ENCODE assay signal across 20 mouse cellular contexts in the genomic region with DNA sequence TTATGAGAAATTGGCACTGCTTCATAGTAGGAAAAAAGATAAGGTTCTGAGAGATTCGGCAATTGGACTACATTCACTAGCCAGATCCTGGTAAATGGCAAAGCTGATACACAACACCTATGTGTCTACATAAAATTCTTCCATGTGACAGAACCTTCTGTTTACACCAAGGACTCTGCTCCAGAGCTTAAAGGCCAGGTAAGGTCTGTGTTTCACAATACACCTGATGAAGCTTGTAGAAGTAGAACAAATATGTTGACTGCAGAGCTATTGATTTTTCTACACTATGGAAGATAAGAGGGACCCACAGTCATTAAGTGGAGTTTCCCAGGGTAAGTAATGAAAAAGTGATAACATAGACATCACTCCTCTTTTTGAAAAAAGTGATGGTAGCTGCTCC.
"Had no signal": no experiment of that assay in that cellular context is flagged by ENCODE, and none has a peak within 500 bp of the region (broad histone marks: within the 10 kb centered on the region; RNA-seq: fewer than 3 reads in every experiment).

No protein-coding gene starts in this region.

- H3K4me1 ChIP-seq: limb, embryonic 10.5 days; limb, embryonic 13.5 days; lung, embryonic 15.5 days; midbrain, embryonic 12.5 days; midbrain, embryonic 15.5 days; neural tube, embryonic 12.5 days; neural tube, embryonic 15.5 days; stomach, embryonic 15.5 days had no signal

- H3K4me3 ChIP-seq: limb, embryonic 10.5 days; limb, embryonic 13.5 days; lung, embryonic 15.5 days; midbrain, embryonic 12.5 days; midbrain, embryonic 15.5 days; neural tube, embryonic 12.5 days; neural tube, embryonic 15.5 days; stomach, embryonic 15.5 days had no signal

- H3K36me3 ChIP-seq: limb, embryonic 10.5 days; limb, embryonic 13.5 days; lung, embryonic 15.5 days; midbrain, embryonic 12.5 days; midbrain, embryonic 15.5 days; neural tube, embryonic 12.5 days; neural tube, embryonic 15.5 days; stomach, embryonic 15.5 days had no signal

- H3K4me2 ChIP-seq: limb, embryonic 13.5 days; lung, embryonic 15.5 days; midbrain, embryonic 12.5 days; midbrain, embryonic 15.5 days; neural tube, embryonic 12.5 days; neural tube, embryonic 15.5 days; stomach, embryonic 15.5 days had no signal

- DNase-seq: kidney, adult 18-20 months; kidney, adult 9 months; kidney, postnatal 14 days; kidney, postnatal 4 days; lung, adult 18-20 months; right cerebral cortex, adult 18-20 months; right cerebral cortex, postnatal 14 days; spleen, adult 18-20 months; thymus, postnatal 25 days had no signal

- ATAC-seq: inflammation-experienced regulatory T-cells, adult 6 months; intestine, embryonic 16.5 days; midbrain, embryonic 15.5 days had no signal

- H3K27ac ChIP-seq: limb, embryonic 10.5 days; limb, embryonic 13.5 days; lung, embryonic 15.5 days; macrophage; midbrain, embryonic 12.5 days; midbrain, embryonic 15.5 days; neural tube, embryonic 12.5 days; neural tube, embryonic 15.5 days; stomach, embryonic 15.5 days had no signal

- H3K27me3 ChIP-seq: limb, embryonic 13.5 days; lung, embryonic 15.5 days; midbrain, embryonic 12.5 days; midbrain, embryonic 15.5 days; neural tube, embryonic 12.5 days; neural tube, embryonic 15.5 days; stomach, embryonic 15.5 days had no signal

- H3K9me3 ChIP-seq: limb, embryonic 10.5 days; limb, embryonic 13.5 days; lung, embryonic 15.5 days; midbrain, embryonic 12.5 days; midbrain, embryonic 15.5 days; neural tube, embryonic 12.5 days; neural tube, embryonic 15.5 days; stomach, embryonic 15.5 days had no signal

- H3K9ac ChIP-seq: limb, embryonic 13.5 days; lung, embryonic 15.5 days; midbrain, embryonic 12.5 days; midbrain, embryonic 15.5 days; neural tube, embryonic 12.5 days; neural tube, embryonic 15.5 days; stomach, embryonic 15.5 days had no signal
